Mouse (Mus musculus) granulocyte monocyte progenitor cell, adult 5-6 weeks (primary cell): ENCODE data around the gene Slc6a3. TPM values are rescaled to one million over a fixed set of nuclear protein-coding genes. Genes with fewer than 3 reads are reported as not detected.

Experiments
- ATAC-seq: replicated peaks from 2 replicates; pipeline ENCODE4 v1.8.0; 2016; ENCODE audit warnings: mild to moderate bottlenecking, moderate TSS enrichment, inconsistent platforms; ENCODE audit not compliant: poor library complexity, severe bottlenecking
- total RNA-seq, 2 experiments: library from RNA; stranded (forward) in 1 of 2; stranded (reverse) in 1 of 2; fragments of 200-712, 200-1000 nt in 1 of 2; fragments of >200 nt in 1 of 2; fragmentation: Nextera tagmentation in 1 of 2; gene quantifications; 2 replicates each; pipeline ENCODE4 v1.2.3; 2014 to 2017

Slc6a3 gene
- not detected in 2 replicates for total RNA-seq (2014; fragmentation: Nextera tagmentation)
- not detected in 2 replicates for total RNA-seq (2017)

- ATAC-seq, result peak; percentile 88
Observed at GRCm38 (mm10) chr13:73536403-73536821, at the start of gene Slc6a3. Slc6a3 (plus strand) TSS chr13:73536747.

GRCm38 (mm10) chr13:73488105-73488504, 48.4 kb upstream of the Slc6a3 start:
- ATAC-seq, result 0 out of 2 replicates have a peak, but pooled peaks have one; percentile 8

- peak; percentile 71 for ATAC-seq
Observed at GRCm38 (mm10) chr13:73488707-73489106, 47.8 kb upstream of the Slc6a3 start.

GRCm38 (mm10) chr13:73489986-73490385, 46.6 kb upstream of the Slc6a3 start:
- ATAC-seq, result peak; percentile 77

- peak; percentile 7 for ATAC-seq
Observed at GRCm38 (mm10) chr13:73490564-73491170, 45.9 kb upstream of the Slc6a3 start.

- no peak for ATAC-seq
Observed at GRCm38 (mm10) chr13:73493183-73493582, 43.4 kb upstream of the Slc6a3 start.

- ATAC-seq, result no peak
Observed at GRCm38 (mm10) chr13:73494528-73494927, 42.0 kb upstream of the Slc6a3 start.

GRCm38 (mm10) chr13:73496137-73496536, 40.4 kb upstream of the Slc6a3 start:
- ATAC-seq, result no peak

GRCm38 (mm10) chr13:73499893-73500604, 36.5 kb upstream of the Slc6a3 start:
- ATAC-seq, result peak; percentile 49

GRCm38 (mm10) chr13:73502719-73503118, 33.8 kb upstream of the Slc6a3 start:
- ATAC-seq, result no peak

- ATAC-seq, result peak; percentile 84
Observed at GRCm38 (mm10) chr13:73505686-73506467, 30.7 kb upstream of the Slc6a3 start.

GRCm38 (mm10) chr13:73508817-73509550, 27.6 kb upstream of the Slc6a3 start:
- no peak for ATAC-seq

- ATAC-seq, result no peak
Observed at GRCm38 (mm10) chr13:73509869-73510268, 26.7 kb upstream of the Slc6a3 start.

- ATAC-seq, result peak; percentile 90
Observed at GRCm38 (mm10) chr13:73512776-73513673, 23.5 kb upstream of the Slc6a3 start.

GRCm38 (mm10) chr13:73516886-73517285, 19.7 kb upstream of the Slc6a3 start:
- no peak for ATAC-seq

GRCm38 (mm10) chr13:73533716-73534115, 2.8 kb upstream of the Slc6a3 start:
- no peak for ATAC-seq

- no peak for ATAC-seq
Observed at GRCm38 (mm10) chr13:73535287-73535686, 1.3 kb upstream of the Slc6a3 start.

GRCm38 (mm10) chr13:73536824-73537223, 277 bp downstream of the Slc6a3 start:
- ATAC-seq, result no peak

GRCm38 (mm10) chr13:73564201-73564600, 27.7 kb downstream of the Slc6a3 start:
- no peak for ATAC-seq
